Mouse (Mus musculus) adrenal gland, postnatal 25 days (tissue): ENCODE measurements around the gene Myh7. TPM values are rescaled to one million over a fixed set of nuclear protein-coding genes. Genes with fewer than 3 reads are reported as not detected.

Source experiments
- DNase-seq: peaks from one replicate; pipeline ENCODE4 v3.0.0; 2021; ENCODE audit warnings: mixed read lengths
- total RNA-seq: library from RNA; stranded (reverse); gene quantifications from 2 replicates; pipeline ENCODE4 v1.2.3, GENCODE M21; 2021

Gene Myh7
- total RNA-seq, 1 experiment from 2014 or later: not detected

DNA sequence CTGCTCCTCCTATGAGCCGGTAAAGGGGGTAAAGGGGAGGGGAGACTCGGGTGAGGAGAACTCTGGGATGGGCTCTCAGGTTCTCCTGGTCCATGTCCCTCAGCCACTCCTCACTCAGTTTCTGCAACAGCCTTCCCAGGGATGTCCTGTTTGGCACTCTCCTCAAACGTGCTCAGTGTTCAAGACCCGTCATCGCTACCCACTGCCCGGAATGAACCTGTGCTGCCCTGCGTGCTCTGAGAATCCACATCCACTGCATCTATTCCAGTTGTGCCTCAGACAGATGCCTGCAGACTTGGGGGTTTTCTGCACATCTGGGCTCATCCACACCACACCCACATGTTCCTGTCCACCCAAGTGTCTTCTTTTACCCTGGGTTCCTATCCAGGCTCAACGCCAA lies 51.9 kb downstream of the Myh7 start:
- no peak for DNase-seq

DNA sequence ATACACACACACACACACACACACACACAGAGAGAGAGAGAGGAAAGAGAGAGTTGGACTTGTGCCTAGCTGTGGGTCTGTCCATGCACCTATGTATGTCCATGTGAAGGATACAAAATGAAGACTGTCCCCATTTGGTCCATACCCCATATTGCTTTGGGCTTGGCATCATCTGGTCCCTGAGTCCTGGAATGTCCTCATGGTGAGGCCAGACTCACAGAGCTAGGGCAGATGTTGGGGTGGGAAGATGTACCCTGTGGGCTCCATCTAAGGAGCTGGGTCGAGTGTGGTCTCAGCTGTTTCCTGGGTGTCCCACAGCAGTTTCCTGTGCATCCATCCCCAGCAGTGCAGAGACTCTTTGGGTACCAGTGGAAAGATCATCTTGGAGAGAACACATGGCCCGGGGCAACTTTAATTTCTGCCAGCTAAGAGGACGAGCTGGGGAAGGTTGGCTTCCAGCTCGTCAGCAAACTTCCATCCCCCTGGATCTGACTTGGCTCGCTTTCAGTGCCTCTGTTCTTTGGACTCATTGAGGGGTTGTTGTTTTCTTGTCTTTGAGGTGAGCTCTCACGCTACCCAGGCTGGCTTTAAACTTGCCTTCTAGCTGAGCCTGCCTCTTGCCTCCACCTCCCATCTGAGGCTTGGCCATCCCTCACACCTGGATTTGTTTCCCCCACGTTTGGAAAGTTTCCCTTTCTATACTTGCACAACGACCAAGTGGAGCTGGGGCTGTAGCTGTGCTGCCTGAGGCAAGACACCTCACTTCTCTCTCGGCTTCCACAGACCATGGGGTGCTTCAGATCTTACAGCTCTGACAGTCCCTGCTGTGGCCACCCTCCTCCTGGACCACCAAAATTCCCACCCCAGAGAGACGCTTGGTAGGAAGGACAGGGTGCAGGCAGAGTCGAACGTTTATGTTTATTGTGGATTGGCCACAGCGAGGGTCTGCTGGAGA lies 53.1 kb downstream of the Myh7 start:
- DNase-seq: no peak

GRCm38 (mm10) chr14:54940176-54940530 lies 54.3 kb downstream of the Myh7 start:
- no peak for DNase-seq

- peak; percentile 57 for DNase-seq
These were observed 54.8 kb downstream of the Myh7 start for GRCm38 (mm10) chr14:54939434-54940175.

- DNase-seq: no peak
These were observed 55.8 kb downstream of the Myh7 start for GRCm38 (mm10) chr14:54938431-54939219.

GRCm38 (mm10) chr14:54937361-54938182 lies 56.9 kb downstream of the Myh7 start:
- no peak for DNase-seq

DNA sequence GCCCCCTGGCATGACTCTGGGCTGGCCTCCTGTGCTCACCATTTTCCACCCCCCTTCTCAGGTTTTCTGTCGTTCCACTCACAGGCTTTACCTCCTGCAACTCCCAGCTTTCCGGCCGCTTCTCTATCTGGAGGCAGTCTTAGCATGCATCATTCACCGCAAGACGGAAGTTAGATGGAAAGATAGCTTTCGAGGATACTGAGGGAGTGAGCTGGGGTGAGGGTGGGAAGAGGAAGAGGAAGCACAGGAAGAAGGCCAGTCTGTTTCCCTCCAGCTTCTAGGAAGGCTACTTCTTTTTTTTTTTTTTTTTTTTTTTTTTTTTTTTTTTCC lies 57.6 kb downstream of the Myh7 start:
- DNase-seq: no peak

- no peak for DNase-seq
These were observed 58.3 kb downstream of the Myh7 start, which contains the start of gene Cmtm5 for GRCm38 (mm10) chr14:54935904-54936830. Gene Cmtm5, plus strand, starts transcription at chr14:54936261.

- no peak for DNase-seq
These were observed 61.7 kb downstream of the Myh7 start, which contains the start of gene Il25 for GRCm38 (mm10) chr14:54932645-54933150. Gene Il25, plus strand, starts transcription at chr14:54932695.

DNA sequence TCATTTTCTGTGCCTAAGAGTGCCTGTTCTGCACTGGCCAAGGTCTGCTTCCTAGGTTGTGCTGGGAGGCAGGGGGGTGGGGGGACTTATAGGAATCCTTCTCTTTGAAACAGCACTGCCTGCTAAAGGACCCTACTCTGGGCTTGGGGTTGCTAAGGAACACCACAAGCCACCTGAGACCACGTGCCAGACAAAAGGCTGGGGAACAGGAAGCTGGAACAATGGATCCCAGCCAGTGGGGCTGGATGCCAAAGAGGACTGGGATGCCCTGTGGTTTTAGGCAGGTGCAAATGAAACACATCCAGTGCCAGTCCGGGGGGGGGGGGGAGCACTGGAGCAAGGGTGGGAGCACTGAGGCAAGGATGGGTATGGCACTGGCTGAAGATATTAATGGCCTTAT lies 64.0 kb downstream of the Myh7 start:
- no peak for DNase-seq

DNA sequence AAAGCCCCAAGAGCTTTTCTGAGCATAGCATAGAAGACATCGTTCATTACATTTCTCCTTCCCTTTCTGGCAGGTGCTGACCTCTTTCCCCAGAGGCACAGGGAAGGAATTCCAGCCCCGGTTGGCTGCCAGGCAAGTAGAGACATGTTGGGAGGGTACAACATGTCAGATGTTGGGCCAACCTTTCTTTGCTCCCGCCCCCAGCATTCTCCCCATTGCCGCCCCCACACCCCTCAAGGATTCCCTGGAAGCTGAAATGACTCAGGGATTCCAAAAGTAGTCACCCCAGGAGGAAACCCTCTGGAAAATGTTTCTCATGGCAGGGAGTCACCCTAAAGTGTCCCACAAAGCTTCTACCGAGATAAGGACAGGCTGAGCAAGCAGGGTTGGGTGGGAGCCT lies 64.6 kb downstream of the Myh7 start:
- no peak for DNase-seq

GRCm38 (mm10) chr14:54927296-54927695 lies 67.1 kb downstream of the Myh7 start:
- DNase-seq: no peak

- DNase-seq: peak; percentile 33
These were observed 67.8 kb downstream of the Myh7 start for GRCm38 (mm10) chr14:54926401-54927158.

DNA sequence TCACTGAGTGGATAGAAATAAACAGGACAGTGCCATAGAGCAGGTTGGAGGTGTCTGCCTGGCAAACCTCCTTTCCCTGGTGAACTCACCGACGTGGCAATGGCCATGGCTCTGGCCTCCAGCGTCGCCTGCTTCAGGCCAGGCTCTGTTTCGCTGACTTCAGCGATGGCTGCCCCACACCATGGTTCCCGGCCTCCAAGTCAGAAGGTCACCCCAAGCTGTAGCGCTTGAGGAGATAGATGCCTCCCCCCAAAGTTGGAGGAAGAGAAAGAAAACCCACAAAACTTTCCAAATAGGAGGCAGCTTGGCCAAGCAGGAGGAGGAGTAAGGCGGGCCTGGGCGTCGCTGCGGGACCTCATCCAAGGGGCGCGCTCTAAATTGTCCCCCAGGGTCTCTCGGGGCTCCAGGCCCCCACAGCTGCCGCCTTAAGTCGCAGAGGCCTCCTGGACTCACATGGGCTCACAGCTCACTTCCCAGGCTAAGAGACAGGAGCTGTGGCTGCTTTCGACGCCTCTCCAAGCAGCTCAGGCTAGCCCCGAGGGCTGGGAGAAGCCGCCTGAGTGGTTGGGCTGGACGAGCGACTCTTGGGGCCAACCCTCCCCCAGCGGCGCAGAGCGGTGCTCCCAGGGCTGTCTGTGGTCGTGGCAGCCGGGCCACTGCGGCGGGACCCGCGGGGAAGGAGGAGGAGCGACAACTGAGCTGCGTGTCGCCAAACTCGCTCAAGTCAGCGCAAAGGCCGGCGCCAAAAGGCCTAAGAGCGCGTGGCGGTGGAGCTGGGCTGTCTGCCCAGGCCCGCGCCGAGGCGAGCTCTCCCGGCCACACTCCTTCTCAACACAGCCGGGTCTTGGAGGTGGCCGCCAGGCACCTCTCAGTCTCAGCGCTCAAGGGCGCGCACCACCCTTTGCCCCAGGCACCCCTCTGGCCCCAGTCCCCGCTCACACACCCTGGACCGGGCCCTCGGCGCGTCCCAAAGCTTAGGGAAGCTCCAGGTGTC lies 68.8 kb downstream of the Myh7 start, which contains the start of gene Efs:
Gene Efs (minus strand): TSS at position 778 of the 994 bp plus-strand sequence.
- DNase-seq: peak; percentile 53

- no peak for DNase-seq
These were observed 69.6 kb downstream of the Myh7 start for GRCm38 (mm10) chr14:54924641-54925348.
